Mouse (Mus musculus): ENCODE data around the gene Hist2h2aa1.
A peak's percentile ranks its signal among the peaks of the same experiment; 100 is the strongest.
"Not testable (repeated sequence)": the region's sequence is repeated elsewhere in the genome, so short reads cannot be mapped to it uniquely, and the experiment has no call there.

Hist2h2aa1 gene

GRCm38 (mm10) chr3:96245003-96245886 lies at the start of gene Hist2h2aa1:
TSS of gene Hist2h2aa1 (plus strand) at chr3:96245497.
- peak; percentile 50 for DNase-seq (ENCODE audit: low read depth, low spot score)

- no peak for DNase-seq (ENCODE audit: low read depth, low spot score)
Observed at GRCm38 (mm10) chr3:96195616-96196313, 49.5 kb upstream of the Hist2h2aa1 start.

- no peak for DNase-seq (ENCODE audit: low read depth, low spot score)
Observed at GRCm38 (mm10) chr3:96196437-96197128, 48.7 kb upstream of the Hist2h2aa1 start.

GRCm38 (mm10) chr3:96197129-96197749 lies 48.1 kb upstream of the Hist2h2aa1 start:
- peak; percentile 96 for DNase-seq (ENCODE audit: low read depth, low spot score)

GRCm38 (mm10) chr3:96198181-96198580 lies 47.1 kb upstream of the Hist2h2aa1 start:
- no peak for DNase-seq (ENCODE audit: low read depth, low spot score)

DNA sequence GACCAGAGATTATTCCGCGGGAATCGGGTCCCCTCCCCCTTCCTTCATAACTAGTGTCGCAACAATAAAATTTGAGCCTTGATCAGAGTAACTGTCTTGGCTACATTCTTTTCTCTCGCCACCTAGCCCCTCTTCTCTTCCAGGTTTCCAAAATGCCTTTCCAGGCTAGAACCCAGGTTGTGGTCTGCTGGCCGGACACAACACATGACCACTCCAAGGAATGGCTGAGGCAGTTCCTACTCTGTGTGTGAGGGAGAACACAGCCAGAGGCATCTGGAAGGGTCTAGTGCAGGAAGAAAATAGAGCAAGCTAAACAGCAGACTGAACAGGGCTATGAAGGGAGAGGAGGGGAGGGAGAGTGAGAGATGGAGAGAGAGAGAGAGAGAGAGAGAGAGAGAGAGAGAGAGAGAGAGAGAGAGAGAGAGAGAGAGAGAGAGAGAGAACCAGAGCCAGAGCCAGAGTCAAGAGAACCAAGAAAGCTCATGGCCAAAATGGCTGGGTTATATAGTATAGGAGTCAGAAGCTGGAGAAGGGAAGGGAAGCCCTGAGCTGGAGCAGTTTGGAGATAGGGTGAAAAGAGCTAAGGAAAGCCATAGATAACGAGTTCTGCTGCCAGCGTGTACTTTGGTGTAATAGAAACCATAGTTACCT lies 46.6 kb upstream of the Hist2h2aa1 start:
- not testable (repeated sequence) for DNase-seq (ENCODE audit: low read depth, low spot score)

- no peak for DNase-seq (ENCODE audit: low read depth, low spot score)
Observed at GRCm38 (mm10) chr3:96199731-96200130, 45.6 kb upstream of the Hist2h2aa1 start.

- DNase-seq (ENCODE audit: low read depth, low spot score): no peak
Observed at GRCm38 (mm10) chr3:96207819-96208218, 37.5 kb upstream of the Hist2h2aa1 start.

- no peak for DNase-seq (ENCODE audit: low read depth, low spot score)
Observed at GRCm38 (mm10) chr3:96209242-96209641, 36.1 kb upstream of the Hist2h2aa1 start.

DNA sequence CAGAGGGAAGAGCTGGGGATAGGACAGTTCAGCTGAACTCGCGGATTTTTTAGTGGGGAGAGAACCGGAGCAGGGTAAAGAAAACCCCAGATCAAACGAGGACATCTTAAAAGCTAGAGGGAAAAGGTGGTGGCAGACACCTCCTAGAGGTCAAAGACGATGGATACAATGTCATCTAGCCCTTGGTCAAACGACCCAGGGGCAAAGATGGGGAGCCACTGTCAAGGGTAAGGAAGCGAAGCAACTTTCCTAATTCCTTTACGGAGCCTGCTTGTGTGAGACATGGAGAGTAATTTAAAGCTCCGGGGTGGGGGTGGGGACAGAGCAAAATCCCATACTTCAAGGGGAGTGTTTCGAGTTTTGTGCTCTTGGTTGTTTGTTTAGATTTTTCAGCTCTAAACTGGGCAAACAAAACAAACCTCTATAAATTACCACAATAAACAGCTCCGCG lies 26.1 kb upstream of the Hist2h2aa1 start:
- no peak for DNase-seq (ENCODE audit: low read depth, low spot score)

DNA sequence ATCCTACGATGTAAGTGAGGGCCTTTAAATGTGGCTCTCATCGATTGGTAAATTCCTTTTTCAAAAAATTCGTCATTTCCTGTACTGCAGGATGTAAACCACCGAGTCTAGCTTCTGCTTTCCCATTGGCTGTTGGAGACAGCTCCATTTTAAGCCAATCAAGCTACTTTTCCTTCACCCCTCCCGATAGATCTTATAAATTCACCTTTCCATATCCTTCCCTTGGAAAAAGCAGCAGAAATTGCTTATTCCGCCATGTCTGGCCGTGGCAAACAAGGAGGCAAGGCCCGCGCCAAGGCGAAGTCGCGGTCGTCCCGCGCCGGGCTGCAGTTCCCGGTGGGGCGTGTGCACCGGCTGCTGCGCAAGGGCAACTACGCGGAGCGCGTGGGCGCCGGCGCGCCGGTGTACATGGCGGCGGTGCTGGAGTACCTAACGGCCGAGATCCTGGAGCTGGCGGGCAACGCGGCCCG lies 25.6 kb upstream of the Hist2h2aa1 start, which contains the start of the genes Bola1 and Hist2h2ab:
Bola1 (minus strand) TSS at position 49 of the 470 bp plus-strand sequence.
Hist2h2ab (plus strand) TSS at position 205 of the 470 bp plus-strand sequence.
- peak; percentile 98 for DNase-seq (ENCODE audit: low read depth, low spot score)

DNA sequence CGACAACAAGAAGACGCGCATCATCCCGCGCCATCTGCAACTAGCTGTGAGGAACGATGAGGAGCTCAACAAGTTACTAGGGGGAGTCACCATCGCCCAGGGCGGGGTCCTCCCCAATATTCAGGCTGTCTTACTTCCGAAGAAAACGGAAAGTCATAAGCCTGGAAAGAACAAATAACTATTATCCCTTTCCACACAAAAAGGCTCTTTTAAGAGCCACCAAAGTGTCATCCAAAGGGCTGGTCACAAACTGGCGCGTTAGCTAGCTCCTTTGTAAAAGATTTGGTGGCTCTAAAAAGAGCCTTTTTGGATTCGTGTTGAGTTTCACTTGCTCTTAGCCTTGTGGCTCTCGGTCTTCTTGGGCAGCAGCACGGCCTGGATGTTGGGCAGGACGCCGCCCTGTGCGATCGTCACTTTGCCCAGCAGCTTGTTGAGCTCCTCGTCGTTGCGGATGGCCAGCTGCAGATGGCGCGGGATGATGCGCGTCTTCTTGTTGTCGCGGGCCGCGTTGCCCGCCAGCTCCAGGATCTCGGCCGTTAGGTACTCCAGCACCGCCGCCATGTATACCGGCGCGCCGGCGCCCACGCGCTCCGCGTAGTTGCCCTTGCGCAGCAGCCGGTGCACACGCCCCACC lies 25.0 kb upstream of the Hist2h2aa1 start:
- not testable (repeated sequence) for DNase-seq (ENCODE audit: low read depth, low spot score)

DNA sequence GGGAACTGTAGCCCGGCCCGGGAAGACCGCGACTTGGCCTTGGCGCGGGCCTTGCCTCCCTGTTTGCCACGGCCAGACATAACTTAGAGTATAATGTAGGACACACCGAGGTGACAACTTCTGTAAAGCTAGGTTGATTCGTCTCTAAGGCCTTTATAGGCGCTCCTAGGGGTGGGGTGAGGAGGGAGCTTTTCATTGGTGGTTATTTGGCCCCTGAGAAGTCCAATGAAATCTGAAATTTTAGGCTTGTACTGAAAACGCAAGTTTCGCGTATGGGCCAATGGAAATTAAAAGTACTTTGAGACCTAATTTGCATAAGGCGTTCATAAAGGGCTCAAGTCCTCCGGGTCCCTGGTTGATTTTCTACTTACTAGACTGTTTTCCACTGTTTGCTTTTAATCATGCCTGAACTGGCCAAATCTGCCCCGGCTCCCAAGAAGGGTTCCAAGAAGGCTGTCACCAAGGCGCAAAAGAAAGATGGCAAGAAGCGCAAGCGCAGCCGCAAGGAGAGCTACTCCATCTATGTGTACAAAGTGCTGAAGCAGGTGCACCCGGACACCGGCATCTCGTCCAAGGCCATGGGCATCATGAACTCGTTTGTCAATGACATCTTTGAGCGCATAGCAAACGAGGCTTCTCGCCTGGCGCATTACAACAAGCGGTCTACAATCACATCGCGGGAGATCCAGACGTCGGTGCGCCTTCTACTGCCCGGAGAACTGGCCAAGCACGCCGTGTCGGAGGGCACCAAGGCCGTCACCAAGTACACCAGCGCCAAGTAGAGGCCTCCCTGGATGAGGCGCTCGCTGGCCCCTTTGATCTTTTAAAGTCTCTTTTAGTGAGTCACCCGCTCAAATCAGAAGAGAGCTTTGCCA lies 24.3 kb upstream of the Hist2h2aa1 start, which contains the start of the genes Hist2h2ac and Hist2h2be:
Hist2h2ac (minus strand) TSS at position 116 of the 875 bp plus-strand sequence.
Hist2h2be (plus strand) TSS at position 355 of the 875 bp plus-strand sequence.
- DNase-seq (ENCODE audit: low read depth, low spot score): peak; percentile 97

DNA sequence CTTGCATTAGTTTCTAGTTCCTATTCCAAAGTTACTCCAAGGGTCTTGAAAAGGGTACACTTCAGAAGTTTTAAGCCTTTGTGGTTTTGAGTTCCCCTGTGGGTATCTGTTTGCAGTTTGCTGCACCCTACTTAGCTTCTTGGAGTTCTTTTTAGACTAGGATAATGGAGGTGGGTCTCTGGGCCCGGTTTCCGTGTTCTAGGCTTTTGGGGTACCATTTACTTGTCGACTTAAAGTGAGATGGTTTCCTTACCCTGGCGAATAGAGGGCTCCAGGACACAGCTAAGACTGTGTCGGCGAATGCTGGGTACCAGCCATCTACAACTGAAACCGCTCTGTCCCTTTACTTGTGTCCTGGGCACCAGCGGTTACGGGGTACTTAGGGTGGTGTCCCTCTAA lies 23.7 kb upstream of the Hist2h2aa1 start:
- DNase-seq (ENCODE audit: low read depth, low spot score): no peak

GRCm38 (mm10) chr3:96222774-96223173 lies 22.5 kb upstream of the Hist2h2aa1 start:
- DNase-seq (ENCODE audit: low read depth, low spot score): no peak

DNA sequence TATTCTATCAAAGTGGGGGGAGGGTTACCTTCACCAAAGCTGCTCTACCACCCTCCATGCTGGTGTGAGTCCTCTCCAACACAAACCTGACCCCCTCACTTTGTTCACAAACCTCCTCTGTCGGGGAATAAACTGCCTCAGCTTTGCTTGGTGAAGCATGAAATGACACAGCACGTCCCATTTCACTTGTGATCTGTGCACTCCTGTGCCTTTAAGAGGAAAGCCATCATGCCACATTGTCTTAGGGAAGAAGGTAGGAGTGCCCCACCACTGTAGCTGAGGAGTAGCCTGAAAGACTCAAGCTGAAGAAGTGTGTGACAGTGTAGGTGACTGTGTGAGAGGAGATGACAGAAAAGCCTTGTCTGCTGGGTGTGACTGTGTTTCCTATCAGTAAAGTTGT lies 19.9 kb upstream of the Hist2h2aa1 start:
- no peak for DNase-seq (ENCODE audit: low read depth, low spot score)

DNA sequence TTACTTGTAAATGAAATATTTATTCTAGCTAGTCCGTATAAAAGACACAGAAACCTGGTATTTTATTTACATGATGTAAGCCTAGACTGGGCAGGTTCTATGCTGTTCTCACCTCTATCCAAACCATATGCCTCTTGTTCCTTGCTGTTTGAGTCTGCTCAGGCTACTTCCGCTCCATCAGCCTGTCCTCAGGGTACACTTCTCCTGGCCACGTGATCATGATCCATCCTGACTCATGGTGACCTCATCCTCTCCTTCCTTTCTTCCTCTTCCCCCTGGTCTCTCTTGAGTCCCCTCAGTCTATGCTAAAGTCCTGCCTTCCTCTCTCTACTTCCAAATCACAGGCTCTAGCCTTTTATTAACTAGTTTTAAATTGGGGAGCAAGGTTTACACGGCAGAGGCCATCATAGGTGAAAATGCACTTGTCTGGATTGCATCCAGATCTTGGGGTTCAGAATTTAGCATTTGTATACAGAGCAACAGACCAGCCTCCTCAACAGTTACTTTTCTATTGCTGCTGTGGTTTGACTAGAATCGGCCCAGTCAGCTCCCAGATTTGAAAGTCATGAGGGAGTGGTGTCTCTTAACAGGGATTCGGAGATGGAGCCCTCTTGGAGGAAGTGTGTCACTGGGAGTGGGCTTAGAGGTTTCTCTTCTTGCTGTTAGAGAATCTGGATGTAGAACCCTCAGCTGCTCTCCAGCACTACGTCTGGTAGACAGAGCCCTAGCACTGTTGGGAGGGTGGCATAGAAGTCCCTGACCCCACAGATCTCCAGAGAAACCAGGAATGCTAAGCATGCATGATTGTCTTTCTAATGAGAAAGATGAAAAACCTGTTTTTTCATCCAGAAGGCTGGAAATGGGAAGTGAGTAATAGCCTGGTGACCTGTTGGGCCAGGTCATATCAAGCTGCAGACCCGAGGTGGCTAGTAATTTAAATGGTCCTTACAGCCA lies 18.3 kb upstream of the Hist2h2aa1 start:
- DNase-seq (ENCODE audit: low read depth, low spot score): no peak

DNA sequence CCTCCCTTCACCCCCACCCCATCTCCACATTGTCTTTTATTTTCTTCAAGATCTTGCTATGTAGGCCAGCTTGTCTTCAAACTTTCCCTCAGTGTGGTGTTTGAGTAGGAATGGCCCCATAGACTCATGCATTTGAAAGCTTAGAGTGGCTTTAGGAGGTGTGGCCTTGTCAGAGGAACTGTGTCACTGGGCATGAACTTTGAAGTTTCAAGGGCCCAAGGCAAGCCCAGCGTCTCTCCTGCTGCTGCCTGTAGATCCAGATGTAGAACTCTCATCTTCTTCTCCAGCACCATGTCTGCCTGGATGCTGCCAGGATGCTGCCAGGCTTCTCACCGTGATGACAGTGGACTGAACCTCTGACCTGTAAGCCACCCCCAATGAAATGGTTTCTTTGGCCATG lies 16.5 kb upstream of the Hist2h2aa1 start:
- DNase-seq (ENCODE audit: low read depth, low spot score): no peak

All from telencephalon, adult 2 months (tissue).